22 mouse cellular contexts compared by ENCODE assay signal in the genomic region with DNA sequence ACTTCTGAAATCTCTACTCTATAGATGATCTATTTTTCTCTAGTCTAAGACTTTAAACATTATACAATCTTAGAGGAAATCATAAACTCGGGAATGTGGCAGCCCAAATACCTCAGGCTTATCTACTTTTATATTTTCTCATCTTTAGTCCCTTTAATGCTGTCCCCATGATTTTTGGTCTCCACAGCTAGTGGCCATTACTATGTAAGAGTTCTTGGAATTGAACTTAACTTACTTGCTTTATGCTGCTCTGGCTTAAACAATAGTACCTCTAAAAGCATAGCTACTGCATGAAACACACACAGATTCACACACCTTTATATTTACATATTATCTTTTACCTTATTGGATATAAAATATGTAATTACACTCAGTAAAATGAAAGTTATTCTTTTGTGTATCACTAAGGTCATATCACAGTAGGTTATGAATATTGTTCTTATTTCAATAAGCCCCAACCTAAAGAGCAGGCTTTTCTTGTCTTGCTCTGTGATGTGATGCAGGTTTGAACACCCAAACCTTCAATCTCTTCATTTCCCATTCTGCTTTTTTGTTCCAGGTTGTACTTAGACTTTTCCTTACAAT.
"Had no signal": no experiment of that assay in that cellular context is flagged by ENCODE, and none has a peak within 500 bp of the region (broad histone marks: within the 10 kb centered on the region; RNA-seq: fewer than 3 reads in every experiment).

No protein-coding gene starts in this region.

- ATAC-seq: liver, postnatal 0 days; lung, postnatal 0 days; midbrain, embryonic 13.5 days; midbrain, embryonic 16.5 days had no signal

- H3K27ac ChIP-seq: liver, embryonic 15.5 days; lung, embryonic 15.5 days; macrophage; midbrain, embryonic 13.5 days; neural tube, embryonic 13.5 days; neural tube, embryonic 15.5 days had no signal

- H3K27me3 ChIP-seq: liver, embryonic 15.5 days; lung, embryonic 15.5 days; midbrain, embryonic 13.5 days; neural tube, embryonic 13.5 days; neural tube, embryonic 15.5 days had no signal

- H3K4me3 ChIP-seq: liver, embryonic 15.5 days; lung, embryonic 15.5 days; midbrain, embryonic 13.5 days; myocyte; neural tube, embryonic 13.5 days; neural tube, embryonic 15.5 days had no signal

- H3K4me2 ChIP-seq: liver, embryonic 15.5 days; lung, embryonic 15.5 days; midbrain, embryonic 11.5 days; midbrain, embryonic 13.5 days; neural tube, embryonic 13.5 days; neural tube, embryonic 15.5 days had no signal

- H3K36me3 ChIP-seq: liver, embryonic 15.5 days; lung, embryonic 15.5 days; midbrain, embryonic 13.5 days; neural tube, embryonic 13.5 days; neural tube, embryonic 15.5 days had no signal

- H3K4me1 ChIP-seq: liver, embryonic 15.5 days; lung, embryonic 15.5 days; midbrain, embryonic 13.5 days; neural tube, embryonic 13.5 days; neural tube, embryonic 15.5 days had no signal

- H3K9me3 ChIP-seq: liver, embryonic 15.5 days; lung, embryonic 15.5 days; midbrain, embryonic 13.5 days; neural tube, embryonic 13.5 days; neural tube, embryonic 15.5 days had no signal

- H3K9ac ChIP-seq: liver, embryonic 15.5 days; liver, postnatal 0 days; lung, embryonic 15.5 days; midbrain, embryonic 13.5 days; neural tube, embryonic 13.5 days; neural tube, embryonic 15.5 days had no signal

- DNase-seq: liver, postnatal 0 days; lung, adult 2 months; lung, postnatal 14 days; lung, postnatal 36 days; retina, postnatal 1 day; right cerebral cortex, adult 18-20 months; right cerebral cortex, postnatal 25 days; right cerebral cortex, postnatal 4 days; spleen, adult 18-20 months; thymus, adult 18-20 months; thymus, postnatal 14 days; thymus, postnatal 36 days had no signal
